Mouse (Mus musculus): Measurements from ENCODE around the gene Ago4. TPM values are rescaled to one million over a fixed set of nuclear protein-coding genes. Genes with fewer than 3 reads are reported as not detected.

Gene Ago4
- total RNA-seq, 2 experiments from 2014 or later = 10.2 to 11.5 TPM

DNA sequence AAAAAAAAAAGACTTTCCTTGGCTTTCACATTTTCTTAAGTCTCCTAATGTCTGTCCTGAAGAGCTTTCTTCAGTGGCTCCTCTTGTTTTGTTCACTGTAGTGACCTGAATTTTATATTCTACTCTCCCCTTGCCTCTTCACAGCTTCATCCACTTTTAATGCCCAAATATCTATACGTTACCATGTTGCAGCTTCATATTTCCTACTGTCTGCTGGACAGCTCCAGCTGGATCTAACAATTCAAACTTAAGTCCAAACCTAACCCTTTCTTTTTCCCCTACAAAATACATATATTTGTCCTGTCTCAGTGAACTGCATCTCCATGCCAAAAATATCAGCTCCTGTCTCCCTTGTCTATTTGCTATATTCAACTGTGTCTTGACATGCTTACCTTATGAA lies 63.9 kb downstream of the Ago4 start:
- no peak for DNase-seq

DNA sequence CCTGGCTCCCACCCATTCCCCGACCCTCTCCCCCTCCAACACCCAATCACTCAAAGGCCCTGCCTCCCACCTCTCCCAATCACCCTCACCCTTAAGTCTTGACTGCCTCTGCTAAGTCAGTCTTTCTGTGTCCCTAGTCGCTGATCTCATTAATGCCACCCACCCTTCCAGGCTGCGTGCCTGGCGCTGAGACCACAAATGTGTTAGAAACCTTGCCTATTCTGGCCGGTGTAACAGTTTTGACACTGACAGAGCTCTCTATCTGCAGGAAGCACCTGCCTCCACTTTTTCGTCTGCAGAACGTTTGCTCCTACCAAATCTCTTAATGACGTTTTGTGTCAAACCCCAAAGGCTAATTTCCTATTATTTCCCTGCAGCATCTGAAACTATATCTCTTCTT lies 64.3 kb downstream of the Ago4 start:
- no peak for DNase-seq

DNA sequence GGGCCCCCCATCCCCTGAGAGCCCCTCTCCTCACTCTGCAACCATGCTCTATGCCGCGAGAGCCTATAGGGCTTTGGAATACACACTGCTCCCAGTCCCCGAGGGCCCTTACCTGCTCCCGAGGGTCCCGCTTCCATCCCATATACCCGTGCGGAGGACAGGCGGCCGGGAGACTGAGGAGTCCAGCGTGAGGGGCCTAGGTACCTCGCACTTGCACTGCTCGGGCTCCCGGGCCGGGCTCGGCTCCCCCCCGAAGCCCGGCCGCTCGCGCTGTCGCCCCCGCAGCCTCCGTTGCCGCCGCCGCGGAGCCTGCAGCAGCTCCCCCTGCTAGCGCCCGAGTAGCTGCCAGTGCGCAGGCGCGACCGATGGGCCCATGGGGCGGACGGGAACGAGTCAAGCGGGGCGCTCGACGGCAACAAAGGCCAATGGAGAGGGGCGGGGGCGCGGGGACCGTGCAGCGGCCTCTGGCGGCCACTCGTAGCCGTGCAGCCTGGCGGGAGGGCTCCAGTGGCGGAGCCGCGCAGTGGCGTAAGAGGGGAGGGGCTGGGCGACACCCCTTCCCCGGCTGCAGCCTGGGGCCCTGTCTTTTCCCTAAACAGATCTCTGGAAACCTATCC lies 64.9 kb downstream of the Ago4 start, which contains the start of gene Ago1:
TSS of gene Ago1 (minus strand) at position 299 of the 617 bp plus-strand sequence.
- DNase-seq = peak; percentile 95 to 97

DNA sequence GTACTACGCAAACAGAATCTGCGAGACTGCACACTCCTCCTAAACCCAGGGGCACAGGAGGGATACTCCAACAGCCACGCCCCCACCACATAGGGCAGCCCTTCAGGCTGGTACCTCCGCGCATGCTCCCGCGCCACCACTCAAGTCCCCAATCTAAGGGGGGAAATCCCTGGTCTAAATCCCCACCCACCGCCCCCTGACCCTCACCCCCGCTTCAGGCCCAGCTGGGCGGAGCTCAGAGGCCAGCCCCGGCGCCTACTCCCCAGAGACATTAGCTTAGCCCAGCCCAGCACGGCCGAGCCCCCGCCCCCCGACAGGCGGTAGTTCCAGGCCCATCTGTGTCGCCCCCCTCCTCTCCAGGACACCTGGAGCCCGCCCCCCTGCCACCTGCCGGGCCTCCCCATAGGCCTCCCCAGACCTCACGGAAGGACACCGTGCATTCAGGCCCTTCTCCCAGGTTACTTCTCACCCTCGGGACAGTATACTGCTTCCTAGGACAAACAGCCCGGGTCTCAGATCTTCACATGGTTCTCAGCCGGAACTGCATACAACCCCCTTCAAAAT lies 65.5 kb downstream of the Ago4 start:
- peak; percentile 40 to 51 for DNase-seq

DNA sequence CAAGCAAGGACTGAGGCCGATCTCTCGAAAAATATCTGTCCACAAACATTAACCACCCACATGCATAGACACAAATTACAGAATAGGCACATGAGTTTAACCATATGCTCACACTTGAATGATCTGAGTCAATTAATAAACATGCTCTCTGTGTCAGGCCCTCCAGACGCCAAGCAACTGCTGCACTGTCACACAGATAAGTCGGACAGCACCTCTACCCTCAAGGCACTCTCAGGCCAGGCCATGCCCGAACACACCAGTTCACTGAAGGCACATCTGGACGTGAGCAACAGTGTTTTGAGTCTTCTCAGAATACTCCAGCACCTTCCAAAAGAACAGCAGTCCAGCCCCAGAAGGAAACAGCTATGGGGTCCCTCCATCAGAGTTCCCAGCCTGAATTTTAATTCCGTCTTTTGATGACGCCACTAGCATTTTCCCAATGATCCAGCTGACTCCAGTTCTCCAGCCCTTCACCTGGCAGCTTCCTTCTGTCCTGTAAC lies 67.0 kb downstream of the Ago4 start:
- DNase-seq = no peak

DNA sequence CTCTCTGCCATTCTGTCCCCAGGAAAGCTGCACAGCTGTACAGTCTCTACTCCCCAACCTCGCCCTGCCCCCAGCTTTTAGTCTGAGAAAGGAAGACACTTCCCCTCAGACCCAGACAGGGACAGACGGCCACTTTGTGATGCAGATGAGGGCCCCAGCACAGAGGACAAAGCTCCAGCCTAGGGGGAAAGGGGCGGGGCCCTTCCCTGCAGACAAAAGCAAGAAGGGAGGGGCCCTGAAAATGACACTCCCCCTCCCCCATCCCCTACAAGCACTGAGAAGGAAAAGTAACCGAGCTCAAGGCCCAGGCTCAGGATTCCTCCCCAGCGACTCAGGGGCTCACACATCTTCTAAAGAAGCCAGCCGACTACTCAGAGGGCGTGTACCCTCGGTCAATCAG lies 67.4 kb downstream of the Ago4 start:
- DNase-seq = peak in 1 of 2 experiments; percentile 18

DNA sequence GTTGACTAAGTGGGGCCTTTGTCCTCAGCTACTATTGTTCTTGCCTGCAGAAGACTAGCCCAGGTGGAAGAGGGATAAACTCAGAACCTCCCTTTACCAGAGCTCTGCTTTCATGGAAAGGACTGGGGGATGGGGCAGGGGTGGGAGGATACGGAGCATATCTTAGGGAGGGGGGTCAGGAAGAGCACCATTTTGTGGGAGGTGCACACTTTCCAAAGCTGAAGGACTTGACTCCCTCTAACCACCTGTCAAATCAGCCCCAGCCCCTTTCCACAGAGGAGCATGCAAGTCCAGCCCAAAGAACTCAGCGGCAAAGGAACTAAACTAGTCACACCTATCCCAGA lies 68.4 kb downstream of the Ago4 start:
- no peak for DNase-seq

DNA sequence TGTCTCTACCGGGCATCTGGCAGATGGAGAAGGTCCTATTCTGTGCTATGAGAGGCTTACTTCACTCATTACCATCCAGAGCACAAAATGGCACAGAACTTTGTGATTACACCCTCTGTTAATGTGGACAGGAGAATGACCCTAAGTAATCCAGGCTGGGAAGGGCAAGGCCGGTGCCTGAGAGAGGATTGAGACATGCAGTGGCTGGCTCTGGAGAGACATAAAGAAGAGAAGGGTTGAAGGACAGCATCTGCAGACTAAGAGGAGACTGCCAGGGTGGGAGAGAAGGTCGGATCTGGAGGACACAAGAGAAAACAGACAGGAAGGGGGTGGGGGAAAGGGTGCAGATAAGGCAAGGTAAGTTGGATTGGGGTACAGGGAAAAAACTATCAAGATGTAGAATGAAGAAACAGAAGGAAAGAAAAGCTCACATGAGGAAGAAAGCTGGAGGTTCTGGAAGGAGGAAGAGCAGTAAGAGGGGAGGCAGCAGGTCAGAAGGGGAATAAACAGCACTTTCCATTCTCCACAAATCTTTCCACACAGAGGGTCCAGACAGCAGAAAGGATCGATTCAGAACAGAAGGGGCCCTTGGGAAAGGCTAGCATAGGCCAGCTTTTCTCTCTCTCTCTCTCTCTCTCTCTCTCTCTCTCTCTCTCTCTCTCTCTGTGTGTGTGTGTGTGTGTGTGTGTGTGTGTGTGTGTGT lies 68.9 kb downstream of the Ago4 start:
- no peak for DNase-seq

DNA sequence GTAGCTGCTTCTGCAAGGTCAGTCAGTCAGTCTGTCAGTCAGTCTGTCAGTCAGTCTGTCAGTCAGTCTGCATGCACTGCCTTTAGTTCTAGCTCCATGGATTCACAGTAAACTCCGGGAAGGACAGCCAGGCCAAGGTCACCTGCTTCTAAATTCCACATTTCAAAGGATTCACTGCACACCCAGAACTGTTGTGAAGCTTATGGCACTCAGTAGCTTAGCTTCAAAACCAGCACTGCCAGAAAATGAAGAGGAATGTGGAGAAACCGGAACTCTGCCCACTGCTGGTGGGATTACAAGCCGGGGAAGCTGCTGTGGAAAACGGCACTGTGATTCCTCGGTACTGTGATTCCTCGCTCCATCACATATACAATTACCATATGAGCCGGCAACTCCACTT lies 77.8 kb downstream of the Ago4 start:
- no peak for DNase-seq

DNA sequence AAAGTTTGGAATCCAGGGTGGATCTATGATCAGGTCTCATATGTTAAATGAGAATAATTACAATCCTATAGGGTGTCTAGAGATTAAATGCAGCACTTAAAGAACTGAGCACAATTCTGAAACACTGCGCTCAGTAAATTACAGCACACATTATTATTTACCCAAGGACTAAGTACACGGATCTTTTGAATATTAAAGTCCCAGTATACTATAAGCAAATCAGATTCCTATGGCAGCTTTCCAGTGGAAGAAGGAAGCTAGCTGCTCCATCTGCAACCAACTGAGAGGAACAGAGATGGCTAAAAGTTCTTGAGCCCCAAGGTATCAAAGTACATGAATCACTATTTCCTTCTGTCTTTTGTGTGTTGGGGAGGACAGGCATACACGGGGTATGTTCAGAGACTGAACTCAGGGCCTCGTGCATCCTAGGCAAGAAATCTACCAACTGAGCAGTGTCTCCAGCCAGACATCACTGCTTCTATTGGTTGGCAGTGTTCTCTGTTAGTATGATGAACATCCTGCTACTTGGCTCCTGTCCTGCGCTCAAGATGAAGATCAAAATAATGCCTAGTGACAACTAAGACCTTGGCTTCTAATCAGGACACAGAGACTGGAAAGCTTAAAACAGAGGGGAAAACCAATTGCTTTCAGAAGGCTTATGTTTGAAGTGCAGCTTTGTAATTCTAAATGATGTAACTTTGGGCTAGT lies 78.6 kb downstream of the Ago4 start:
- no peak for DNase-seq

DNA sequence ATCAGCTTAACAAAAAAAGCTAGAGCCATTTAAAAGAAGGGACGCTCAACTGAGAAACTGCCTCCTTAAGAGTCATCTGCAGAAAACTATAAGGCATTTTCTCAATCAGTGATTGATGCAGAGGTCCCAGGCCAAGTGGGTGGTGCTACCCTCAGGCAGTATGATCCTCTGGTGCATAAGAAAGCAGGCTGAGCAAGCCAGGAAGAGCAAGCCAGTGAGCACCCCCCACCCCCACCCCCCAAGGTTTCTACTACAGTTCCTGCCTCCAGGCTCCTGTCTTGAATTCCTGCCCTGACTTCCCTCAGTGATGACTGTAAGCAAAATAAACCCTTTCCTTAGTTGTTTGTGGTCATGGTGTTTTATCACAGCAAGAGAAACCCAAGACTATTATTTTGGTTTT lies 83.0 kb downstream of the Ago4 start:
- DNase-seq = no peak

DNA sequence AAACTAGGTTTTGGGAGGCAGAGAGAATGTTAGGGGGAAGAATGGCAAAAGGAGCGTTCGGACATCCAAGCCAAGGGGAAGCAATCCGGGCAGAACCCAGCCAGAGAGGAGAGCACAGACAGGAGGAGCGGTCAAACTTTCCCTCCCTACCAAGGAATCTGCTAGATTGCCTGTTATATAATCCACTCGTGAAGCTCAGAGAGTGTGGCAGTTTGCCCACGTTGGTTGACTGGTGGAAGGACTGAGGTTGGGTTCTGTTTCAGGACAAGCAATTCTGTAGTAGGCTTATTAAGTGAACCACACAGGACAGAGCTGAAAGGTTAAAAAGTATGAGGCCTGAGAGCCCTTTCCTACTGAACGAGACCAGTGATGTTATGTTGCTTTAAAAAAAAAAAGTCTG lies 86.1 kb downstream of the Ago4 start:
- DNase-seq = peak in 1 of 2 experiments; percentile 12

DNA sequence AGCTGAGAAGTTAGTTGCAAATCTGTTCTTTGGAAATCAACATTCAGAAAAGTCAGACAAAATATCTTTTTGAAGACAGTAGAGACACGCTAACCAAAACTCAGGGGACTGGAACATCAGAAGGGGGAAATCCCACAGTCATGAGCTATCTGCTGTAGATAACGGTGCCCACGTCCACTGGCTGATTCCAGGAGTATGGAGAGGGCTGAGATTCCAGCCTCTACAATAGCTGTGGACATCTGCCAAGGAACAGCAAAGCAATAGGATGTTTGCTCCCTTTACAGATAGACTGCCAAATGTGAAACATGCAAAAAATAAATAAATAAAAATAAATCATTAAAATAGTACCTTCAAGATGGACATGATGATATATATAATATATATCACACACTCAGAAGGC lies 88.7 kb downstream of the Ago4 start:
- peak in 1 of 2 experiments; percentile 17 for DNase-seq

Small RNAs within 50 kb of the gene (microRNA-seq; reads per million reads assigned to microRNA genes)
- 0 to 0.27 reads per million in 2 experiments for gene Mir7119

Other genes starting within 250 kb of the Ago4 start
- gene Col8a2, start 246.7 kb downstream of the Ago4 start, total RNA-seq (2021) = under 1 TPM; 0.52 to 0.95 TPM
- 10 to 100 TPM; 10.4 to 12.4 TPM for gene Adprhl2, start 211.8 kb downstream of the Ago4 start, total RNA-seq (2021)
- under 1 TPM; 0.32 to 0.44 TPM for gene Tekt2, start 207.8 kb downstream of the Ago4 start, total RNA-seq (2021)
- gene Ago3, start 103.9 kb downstream of the Ago4 start, total RNA-seq (2021) = 10 to 100 TPM; 12.5 to 14.4 TPM
- gene Ago1, start 64.9 kb downstream of the Ago4 start, total RNA-seq (2021) = 10 to 100 TPM; 10.4 to 12.0 TPM
- under 1 TPM; 0.20 to 0.41 TPM for gene Clspn, start 23.5 kb upstream of the Ago4 start, total RNA-seq (2021)
- 10 to 100 TPM; 13.8 to 13.9 TPM for gene 5730409E04Rik, start 76.3 kb upstream of the Ago4 start, total RNA-seq (2021)
- gene Psmb2, start 144.2 kb upstream of the Ago4 start, total RNA-seq (2021) = 100 to 1,000 TPM; 123 to 131 TPM
- gene Tfap2e, start 202.8 kb upstream of the Ago4 start, total RNA-seq (2021) = not detected
- gene Ncdn, start 220.0 kb upstream of the Ago4 start, total RNA-seq (2021) = 10 to 100 TPM; 15.8 to 17.1 TPM
- gene AU040320, start 220.1 kb upstream of the Ago4 start, total RNA-seq (2021) = 10 to 100 TPM; 30.9 to 32.1 TPM